Mouse (Mus musculus): ENCODE measurements around the gene Ssc4d. TPM values are rescaled to one million over a fixed set of nuclear protein-coding genes. Genes with fewer than 3 reads are reported as not detected.

Gene Ssc4d
- polyA plus RNA-seq, 1 experiment from 2014 or later: 1.7 TPM

- DNase-seq (ENCODE audit: low spot score): no peak
- Histone ChIP-seq H3K27me3 (ENCODE audit: low read depth, poor library complexity, severe bottlenecking) (no peaks in the 10 kb centered on the region), H3K4me1 (peaks cover 6% of the 10 kb centered on the region; the same call in 1 of the 2 replicates), H3K9me3 (replicated peaks) (no peaks in the 10 kb centered on the region), H3K27ac (replicated peaks) (no peak overlapping the region), H3K36me3 (peaks cover 98% of the 10 kb centered on the region), H3K4me3 (no peak overlapping the region)
- WGBS: 95% methylated on average over 25 of the region's 25 CpGs
Measured at GRCm38 (mm10) chr5:135910813-135911212, 63.5 kb downstream of the Ssc4d start.

Other genes with a start within 250 kb of the Ssc4d start
- 64.1 and 65.9 TPM in 2 replicates for gene Tmem120a, start 230.1 kb downstream of the Ssc4d start, polyA plus RNA-seq (2016; fragmentation: Nextera tagmentation; extraction: Ambion mirVana)
- 0.41 TPM in 1 of 2 replicates, not detected in the other for gene Styxl1, start 196.1 kb downstream of the Ssc4d start, polyA plus RNA-seq (2016; fragmentation: Nextera tagmentation; extraction: Ambion mirVana)
- gene Mdh2, start 196.1 kb downstream of the Ssc4d start, polyA plus RNA-seq (2016; fragmentation: Nextera tagmentation; extraction: Ambion mirVana): 616 and 619 TPM in 2 replicates
- 14.0 and 26.1 TPM in 2 replicates for gene Srrm3, start 167.6 kb downstream of the Ssc4d start, polyA plus RNA-seq (2016; fragmentation: Nextera tagmentation; extraction: Ambion mirVana)
- gene Hspb1, start 86.6 kb downstream of the Ssc4d start, polyA plus RNA-seq (2016; fragmentation: Nextera tagmentation; extraction: Ambion mirVana): 7.8 and 8.5 TPM in 2 replicates
- 270 and 311 TPM in 2 replicates for gene Ywhag, start 39.9 kb downstream of the Ssc4d start, polyA plus RNA-seq (2016; fragmentation: Nextera tagmentation; extraction: Ambion mirVana)
- 0.10 TPM in 1 of 2 replicates, not detected in the other for gene Zp3, start 5.6 kb upstream of the Ssc4d start, polyA plus RNA-seq (2016; fragmentation: Nextera tagmentation; extraction: Ambion mirVana)
- 36.3 and 39.6 TPM in 2 replicates for gene Dtx2, start 20.3 kb upstream of the Ssc4d start, polyA plus RNA-seq (2016; fragmentation: Nextera tagmentation; extraction: Ambion mirVana)
- gene Upk3b, start 64.0 kb upstream of the Ssc4d start, polyA plus RNA-seq (2016; fragmentation: Nextera tagmentation; extraction: Ambion mirVana): 0.10 TPM in 1 of 2 replicates, not detected in the other
- gene Upk3bl, start 80.0 kb upstream of the Ssc4d start, polyA plus RNA-seq (2016; fragmentation: Nextera tagmentation; extraction: Ambion mirVana): 0.50 and 0.72 TPM in 2 replicates
- 3.6 and 6.3 TPM in 2 replicates for gene Rasa4, start 109.4 kb upstream of the Ssc4d start, polyA plus RNA-seq (2016; fragmentation: Nextera tagmentation; extraction: Ambion mirVana)
- gene Polr2j, start 142.1 kb upstream of the Ssc4d start, polyA plus RNA-seq (2016; fragmentation: Nextera tagmentation; extraction: Ambion mirVana): 286 and 311 TPM in 2 replicates
- 56.9 and 59.0 TPM in 2 replicates for gene Lrwd1, start 161.5 kb upstream of the Ssc4d start, polyA plus RNA-seq (2016; fragmentation: Nextera tagmentation; extraction: Ambion mirVana)
- 27.1 and 27.5 TPM in 2 replicates for gene Alkbh4, start 161.6 kb upstream of the Ssc4d start, polyA plus RNA-seq (2016; fragmentation: Nextera tagmentation; extraction: Ambion mirVana)
- 8.0 and 10.8 TPM in 2 replicates for gene Orai2, start 196.2 kb upstream of the Ssc4d start, polyA plus RNA-seq (2016; fragmentation: Nextera tagmentation; extraction: Ambion mirVana)
- gene Prkrip1, start 224.4 kb upstream of the Ssc4d start, polyA plus RNA-seq (2016; fragmentation: Nextera tagmentation; extraction: Ambion mirVana): 67.7 and 72.9 TPM in 2 replicates

Data from midbrain, embryonic 10.5 days (tissue).